Mouse (Mus musculus): Measurements from ENCODE around the gene Mmp27.

The Mmp27 gene

DNA sequence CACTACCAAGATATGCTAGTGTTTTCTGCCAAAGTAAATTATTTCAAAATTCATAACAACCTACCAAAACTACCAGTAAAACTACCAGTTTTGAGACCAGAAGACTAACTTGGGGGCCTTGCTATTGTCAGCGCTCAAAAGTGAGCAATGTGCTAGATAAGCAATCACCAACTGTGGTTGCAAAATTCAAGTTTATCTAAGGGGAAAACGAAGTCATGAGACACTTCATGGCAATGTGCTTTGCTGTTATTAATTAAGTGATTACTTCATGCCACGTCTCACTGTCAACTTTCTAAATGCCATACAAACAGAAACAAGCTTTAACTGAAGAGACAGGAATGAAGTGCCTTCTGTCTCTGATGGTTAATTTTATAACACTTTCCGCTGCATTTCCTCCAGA is at the start of gene Mmp27:
Mmp27 (plus strand) TSS at position 235 of the 400 bp plus-strand sequence.
- no peak for DNase-seq (ENCODE audit: low read depth)

DNA sequence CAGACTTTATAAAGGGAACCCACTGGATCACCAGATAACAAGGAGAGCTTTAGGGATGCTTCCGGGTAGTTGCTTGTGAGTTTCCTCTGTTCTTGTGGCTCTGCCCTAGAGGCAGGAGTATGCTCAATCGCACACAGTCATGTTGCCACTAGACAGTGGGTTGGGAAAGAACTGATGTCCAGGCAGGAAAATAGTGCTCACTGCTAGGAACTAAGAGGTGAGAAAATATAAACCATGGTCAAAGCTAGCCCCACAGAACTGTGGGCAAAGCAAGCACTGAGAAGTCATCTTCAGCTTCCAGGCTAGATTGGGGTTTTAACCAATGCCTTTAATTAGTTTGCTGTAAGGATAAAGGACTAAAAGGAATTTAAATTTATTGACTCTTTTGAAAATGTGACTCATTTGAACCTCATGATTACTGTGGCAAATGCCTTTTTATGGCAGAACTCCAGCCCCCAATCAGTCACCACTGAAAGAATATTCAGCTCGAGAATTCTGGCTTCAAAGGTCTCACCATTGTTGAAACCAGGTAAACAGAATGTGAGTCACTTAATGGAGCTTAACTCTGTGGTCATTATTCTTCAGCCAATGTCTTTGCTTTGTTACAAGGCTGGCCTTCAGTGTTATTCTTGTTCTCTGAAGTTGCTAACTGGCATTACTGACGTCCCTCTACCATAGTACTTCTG is 44.8 kb upstream of the Mmp27 start:
- no peak for DNase-seq (ENCODE audit: low read depth)

DNA sequence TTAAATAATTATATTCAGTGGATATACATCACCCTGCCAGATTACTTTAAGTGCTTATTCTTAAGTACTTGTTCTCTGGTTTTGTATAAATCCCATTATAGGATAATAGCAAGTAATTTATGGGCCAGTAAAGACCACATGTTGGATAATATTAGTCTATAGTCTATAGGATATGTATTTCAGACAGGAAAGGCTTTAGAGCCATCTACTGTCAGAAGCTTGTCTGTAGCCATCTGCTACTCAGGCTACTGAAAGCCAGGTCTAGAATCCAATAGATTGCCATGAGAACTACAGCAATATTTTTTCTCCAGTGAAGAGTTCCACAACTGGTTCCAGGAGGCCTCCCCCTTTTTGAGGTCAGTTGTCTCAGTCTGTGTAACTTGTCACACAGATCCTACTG is 28.4 kb upstream of the Mmp27 start:
- no peak for DNase-seq (ENCODE audit: low read depth)

DNA sequence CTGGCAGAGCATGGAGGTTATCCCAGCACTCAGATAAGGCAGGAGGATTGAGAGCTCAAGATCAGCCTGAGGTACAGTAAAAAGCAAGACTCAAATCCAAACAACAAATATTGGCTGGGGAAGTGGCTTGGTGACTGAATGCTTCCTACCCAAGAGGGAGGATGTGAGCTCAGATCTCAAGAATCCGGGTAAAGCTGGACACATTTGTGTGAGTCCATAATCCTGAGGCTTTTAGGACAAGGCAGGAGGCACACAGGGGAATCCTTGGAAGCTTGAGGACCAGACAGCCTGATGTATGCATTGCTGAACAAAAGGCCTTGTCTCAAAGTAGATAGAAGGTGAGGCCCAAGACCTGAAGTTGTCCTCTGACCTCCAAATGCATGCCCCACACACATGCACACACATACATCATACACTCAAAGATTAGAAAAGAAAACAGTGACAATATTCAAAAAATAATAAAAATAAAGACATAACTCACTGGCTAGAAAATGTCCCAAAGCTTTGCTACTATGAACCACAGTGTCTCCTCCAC is 26.2 kb upstream of the Mmp27 start:
- no peak for DNase-seq (ENCODE audit: low read depth)

DNA sequence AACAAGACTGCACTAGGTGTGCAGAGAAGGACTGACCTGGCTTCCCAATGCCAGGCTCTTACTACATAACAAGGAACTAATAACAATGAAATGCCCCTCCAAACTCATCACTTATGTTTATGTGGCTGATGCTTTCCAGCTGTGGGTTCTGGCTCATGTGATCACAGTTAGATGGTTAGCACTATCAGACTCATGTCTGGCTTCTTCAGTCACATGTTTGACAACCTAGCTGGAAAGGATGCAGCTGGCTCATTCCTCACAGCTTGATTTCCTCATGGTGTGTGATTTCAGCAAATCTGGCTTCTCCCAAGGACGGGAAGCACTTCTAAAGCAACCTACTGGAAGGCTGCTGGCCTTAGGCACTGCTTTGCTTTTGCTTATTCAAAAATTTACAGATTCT is 25.7 kb upstream of the Mmp27 start:
- peak; percentile 8 for DNase-seq (ENCODE audit: low read depth)

DNA sequence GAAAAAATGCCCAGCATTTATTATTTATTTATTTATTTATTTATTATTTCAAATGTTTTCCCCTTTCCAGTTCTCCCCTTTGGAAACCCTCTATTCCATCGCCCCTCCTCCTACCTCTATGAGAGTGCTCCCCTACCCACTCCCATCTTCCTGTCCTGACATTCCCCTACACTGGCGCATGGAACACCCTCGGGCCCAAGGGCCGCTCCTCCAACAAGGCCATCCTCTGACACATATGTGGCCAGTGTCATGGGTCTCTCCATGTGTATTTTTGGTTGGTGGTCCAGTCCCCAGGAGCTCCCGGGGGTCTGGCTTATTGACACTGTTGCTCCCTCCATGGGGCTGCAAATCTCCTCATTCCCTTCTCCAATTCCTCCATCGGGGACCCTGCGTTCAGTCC is 25.3 kb upstream of the Mmp27 start:
- DNase-seq (ENCODE audit: low read depth): no peak

DNA sequence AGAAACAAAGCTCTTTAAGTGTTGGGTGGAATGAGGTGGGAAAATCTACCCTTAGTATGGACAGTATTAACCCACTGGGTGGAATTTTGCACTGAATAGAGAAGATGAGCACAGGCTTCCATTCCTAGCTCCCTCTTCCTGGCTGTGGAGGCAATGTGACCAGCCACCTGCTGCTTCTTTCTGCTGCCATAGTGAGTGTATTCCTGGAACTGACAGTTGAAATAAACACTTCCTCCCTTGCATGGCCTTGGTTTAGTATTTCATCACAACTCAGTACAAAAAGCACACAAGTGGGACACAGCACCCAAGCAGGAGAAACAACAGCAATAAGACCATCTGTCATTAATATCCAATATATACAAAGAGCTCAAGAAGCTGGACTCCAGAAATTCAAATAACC is 19.3 kb upstream of the Mmp27 start:
- no peak for DNase-seq (ENCODE audit: low read depth)

DNA sequence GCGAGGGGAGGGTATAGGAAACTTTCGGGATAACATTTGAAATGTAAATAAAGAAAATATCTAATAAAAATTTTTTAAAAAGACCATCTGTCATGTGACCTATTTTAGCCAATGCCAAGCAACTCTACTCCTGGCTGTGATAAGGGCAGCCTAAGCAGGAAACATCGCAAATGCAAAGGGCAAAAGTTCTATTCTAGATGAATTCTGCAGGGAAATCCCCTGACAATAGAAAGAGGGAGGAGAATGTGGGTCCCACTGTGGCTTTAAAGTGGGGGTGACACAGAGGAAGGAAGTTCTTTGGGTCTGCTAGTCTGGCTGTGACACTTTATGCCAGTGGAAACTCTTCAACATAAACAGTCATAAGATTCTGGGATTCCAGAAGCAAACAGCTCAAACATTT is 17.7 kb upstream of the Mmp27 start:
- no peak for DNase-seq (ENCODE audit: low read depth)

DNA sequence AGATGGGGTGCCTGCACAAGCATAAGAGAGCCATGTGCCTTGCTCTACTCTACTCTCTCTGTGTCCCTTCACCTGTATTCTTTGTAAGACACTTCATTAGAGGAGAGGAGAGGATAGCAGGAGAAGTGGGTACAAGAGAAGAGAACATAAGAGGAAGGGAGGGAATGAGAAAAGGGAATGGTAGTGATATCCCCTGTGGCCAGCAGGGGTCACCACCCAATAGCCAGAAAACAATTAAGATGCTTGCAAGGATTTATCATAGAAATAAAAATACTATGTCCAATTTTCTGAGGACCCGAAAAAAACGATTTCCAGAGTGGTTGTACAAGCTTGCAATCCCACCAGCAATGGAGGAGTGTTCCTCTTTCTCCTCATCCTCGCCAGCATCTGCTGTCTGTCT is 16.8 kb upstream of the Mmp27 start:
- peak; percentile 65 for DNase-seq (ENCODE audit: low read depth)

DNA sequence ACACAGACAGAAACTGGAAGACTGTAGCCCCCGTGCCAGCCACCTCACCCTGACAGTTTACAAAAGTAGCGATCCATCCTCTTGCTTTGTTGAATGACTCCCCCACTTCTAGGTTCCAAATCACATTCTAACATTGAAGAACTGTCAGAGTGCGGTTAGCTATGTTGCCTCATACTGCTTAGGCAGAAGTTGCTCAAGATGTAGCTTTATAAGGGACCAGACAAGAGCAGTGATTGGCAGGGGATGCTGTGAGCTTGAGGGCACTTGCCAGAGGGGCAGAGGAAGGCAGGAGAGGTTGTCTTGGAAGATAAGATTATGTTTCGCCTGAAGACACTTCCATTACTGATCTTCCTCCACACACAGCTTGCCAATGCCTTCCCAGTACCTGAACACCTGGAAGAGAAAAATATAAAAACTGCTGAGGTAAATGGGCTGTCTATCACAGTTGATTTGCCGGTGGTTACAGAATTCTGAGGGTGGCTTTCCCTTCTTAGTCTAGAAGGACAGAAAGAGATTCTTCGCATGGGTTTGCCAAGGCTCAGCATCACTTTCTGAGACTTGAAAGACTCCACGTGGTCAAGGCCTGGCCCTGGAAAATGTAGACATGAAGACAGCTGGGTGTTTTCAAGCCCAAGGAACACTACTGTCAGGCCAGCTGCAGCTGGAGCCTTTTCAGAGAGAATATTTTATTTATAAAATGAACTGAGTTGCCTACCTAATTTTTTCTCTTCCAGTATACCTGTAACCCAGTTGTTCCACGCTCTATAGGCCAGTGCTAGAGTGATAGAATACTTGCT is 12.8 kb upstream of the Mmp27 start, which contains the start of gene Mmp8:
Mmp8 (plus strand) TSS at position 236 of the 797 bp plus-strand sequence.
- DNase-seq (ENCODE audit: low read depth): no peak

DNA sequence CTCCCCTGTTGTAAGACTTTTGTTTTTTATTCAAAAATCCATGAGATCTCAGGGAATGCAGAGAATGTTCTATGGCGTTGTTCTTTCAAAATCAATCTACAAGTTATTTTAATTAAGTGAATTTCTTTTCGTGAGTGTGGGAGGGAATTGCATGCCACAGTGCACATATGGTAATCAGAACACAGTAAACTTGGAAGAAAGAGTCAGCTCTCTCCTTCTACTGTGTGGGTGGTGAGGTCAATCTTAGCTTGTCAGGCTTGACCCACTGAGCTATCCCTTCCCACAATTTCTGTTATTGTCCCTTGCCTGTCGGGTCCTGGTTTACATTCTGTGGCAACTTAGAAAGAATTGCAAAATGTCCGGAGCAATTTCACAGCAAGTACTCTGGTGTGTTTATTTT is 11.2 kb upstream of the Mmp27 start:
- DNase-seq (ENCODE audit: low read depth): no peak

DNA sequence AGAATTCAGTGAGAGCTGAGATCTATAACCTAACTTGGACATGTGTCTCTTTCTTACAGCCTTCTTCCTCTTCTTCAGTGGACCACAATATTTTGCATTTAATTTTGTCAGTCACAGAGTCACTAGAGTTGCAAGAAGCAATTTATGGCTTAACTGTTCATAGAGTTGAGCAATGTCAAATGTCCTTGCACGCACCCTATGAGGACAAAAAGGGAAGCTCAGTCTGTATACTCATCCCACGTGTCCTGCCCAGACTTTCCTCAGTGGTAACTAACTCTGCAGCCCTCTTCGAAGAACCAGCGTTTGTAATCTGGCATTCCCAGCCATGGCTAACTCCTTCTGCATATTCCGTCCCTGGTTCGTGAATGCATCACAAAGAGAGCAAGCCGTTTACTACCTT is 3.8 kb upstream of the Mmp27 start:
- DNase-seq (ENCODE audit: low read depth): no peak

DNA sequence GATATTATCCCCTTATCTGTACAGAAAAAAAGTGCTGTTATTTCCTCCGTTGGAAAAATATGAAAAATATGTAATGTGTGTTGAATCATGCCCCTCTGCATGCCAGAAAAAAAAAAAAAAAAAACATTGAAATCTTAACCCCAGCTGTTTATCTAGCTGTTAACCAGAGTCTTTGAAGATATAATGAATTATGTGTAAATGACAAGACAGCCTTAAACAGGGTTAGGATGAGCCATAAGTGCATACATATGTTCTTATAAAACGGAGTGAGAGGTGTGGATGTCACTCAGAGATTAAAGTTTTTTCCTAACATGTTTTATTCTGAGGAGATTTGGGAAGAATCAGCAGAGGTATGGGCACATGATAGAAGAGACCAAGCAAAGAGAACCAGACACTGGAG is 3.3 kb upstream of the Mmp27 start:
- DNase-seq (ENCODE audit: low read depth): no peak

DNA sequence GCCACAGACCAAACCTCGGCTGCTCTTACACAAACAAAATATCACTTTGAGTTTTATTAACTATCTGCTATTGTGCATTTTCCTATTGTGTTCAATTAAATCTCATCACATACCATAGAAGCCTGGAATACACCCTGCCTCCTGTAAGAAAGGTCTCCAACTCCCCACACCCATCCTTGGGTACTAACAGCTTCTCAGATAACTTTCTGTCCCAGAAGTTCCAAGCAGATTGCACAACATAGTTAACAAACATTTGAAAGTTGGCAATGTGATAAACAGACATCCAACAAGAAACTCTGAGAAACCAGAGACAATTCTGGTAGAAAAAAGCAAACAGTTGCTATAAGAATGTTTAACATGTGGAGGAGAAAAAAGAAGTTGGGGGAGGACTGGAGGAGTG is 711 bp upstream of the Mmp27 start:
- no peak for DNase-seq (ENCODE audit: low read depth)

DNA sequence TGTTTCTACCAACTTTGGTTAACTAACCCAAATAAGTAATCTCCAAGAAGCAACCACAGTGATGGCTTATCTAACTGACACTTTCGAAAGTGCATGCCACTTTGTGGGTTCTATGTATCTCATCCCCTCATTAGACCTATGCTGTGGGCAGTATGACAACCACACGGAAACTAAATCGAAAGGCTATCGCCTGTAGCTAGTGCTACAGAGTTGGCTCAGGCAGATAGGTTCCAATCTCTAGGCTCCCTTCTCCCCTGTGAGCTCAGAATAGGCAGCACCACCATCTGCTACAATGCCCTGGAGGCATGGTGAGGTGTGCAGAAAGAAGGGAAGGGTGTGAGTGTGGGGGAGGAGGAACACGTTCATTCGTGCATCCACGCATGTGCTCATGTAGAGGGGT is 992 bp downstream of the Mmp27 start:
- DNase-seq (ENCODE audit: low read depth): no peak

DNA sequence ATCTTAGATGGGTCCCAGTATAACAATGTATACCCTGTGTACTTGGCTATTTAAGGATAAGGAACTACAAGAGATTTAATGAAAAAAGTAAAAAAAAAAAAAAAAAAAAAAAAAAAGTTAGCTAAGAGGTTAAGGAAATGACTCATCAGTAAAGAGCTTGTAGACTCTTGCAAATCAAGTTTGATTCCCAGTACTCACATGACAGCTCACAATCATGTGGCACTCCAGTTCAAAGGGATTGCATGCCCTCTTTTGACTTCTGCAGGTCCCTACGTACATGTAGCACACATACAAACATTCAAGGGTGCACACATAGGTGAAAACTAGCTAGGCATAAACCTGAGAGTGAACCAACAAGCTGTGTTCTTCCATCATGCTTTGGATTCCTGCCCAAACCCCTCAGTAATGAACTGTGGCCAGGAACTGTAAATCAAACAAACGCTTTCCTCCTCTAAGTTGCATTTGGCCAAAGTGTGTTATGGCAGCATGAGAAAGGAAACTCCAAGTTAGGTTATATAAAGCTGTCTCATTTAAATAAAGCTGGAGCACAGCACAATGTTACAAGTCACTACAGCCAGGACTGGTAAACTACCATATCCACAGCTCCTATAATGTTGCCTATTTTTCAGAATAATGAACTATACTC is 1.6 kb downstream of the Mmp27 start:
- DNase-seq (ENCODE audit: low read depth): peak; percentile 37

DNA sequence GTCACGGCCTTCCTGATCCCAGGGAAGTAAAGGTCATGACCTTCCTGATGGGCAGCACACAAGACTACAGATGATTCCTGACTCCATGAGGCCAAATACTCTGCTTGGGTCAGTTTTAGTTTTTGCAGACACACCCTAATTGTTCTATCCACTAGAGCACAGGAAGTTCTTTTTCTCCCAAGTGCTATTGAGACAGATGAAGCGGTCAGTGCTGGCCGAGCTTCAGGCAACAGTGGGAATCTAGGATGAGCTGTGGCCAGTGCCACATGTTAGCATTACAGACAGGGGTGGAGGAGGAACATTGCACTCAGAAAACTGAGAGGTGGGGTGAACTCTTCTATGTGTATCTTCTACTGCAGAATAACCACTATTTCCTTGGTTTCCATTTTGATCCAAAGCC is 4.3 kb downstream of the Mmp27 start:
- DNase-seq (ENCODE audit: low read depth): no peak

DNA sequence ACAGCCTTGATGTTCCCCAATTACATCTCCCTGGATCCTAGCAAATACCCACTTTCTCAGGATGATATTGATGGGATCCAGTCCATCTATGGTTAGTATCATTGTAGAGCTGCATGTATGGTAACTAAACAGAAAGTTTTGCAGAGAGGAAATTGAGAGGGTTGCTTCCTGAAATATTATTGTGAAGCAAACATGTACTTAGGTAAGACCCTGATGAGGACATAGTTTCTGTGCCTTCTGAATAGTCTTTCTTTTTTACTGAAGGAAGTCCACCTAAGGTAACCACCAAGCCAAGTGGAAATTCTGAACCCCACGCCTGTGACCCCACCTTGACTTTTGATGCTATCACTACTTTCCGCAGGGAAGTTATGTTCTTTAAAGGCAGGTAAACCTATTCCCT is 6.2 kb downstream of the Mmp27 start:
- DNase-seq (ENCODE audit: low read depth): no peak

DNA sequence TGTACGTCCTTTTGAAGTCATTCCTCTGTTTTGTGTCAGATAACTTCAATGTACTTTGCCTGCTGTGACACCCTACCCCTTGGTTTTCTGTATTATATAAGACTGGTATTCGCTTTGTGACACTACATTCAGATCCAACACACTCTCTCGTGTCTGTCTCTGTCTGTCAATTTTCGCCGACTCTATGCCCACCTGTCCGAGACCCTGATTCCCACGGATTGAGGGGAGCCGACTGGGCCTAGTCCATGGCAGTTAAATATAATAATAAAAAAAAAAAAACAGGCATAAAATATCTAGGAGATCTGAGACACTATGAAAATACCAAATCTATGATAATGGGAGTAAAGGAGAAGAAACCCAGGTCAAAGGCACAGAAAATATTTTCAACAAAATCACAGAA is 18.9 kb downstream of the Mmp27 start:
- DNase-seq (ENCODE audit: low read depth): no peak

DNA sequence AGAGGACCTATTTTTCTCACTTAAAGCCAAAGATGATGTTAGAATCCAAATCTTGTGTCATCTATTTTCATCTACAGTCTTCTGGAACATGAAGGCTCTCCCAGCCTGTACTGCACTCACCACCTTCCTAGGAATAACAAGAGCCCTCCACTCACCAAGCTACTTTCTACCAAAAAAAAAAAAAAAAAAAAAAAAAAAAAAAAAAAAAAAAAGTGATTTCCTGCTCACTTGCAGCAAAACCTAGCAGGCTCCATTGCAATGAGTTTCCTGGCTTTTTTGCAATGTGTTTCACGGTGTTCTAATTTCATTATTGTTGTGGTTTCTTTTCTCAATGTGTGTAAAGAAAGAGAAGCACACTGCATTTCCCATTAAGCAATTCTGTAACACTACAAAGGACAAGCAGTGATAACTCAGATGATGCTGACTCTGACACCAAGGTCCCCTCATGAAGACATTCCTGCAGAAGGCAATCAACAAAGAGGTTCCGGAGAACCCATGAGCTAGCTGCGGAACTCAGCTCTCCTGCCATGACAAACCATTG is 22.1 kb downstream of the Mmp27 start:
- no peak for DNase-seq (ENCODE audit: low read depth)

DNA sequence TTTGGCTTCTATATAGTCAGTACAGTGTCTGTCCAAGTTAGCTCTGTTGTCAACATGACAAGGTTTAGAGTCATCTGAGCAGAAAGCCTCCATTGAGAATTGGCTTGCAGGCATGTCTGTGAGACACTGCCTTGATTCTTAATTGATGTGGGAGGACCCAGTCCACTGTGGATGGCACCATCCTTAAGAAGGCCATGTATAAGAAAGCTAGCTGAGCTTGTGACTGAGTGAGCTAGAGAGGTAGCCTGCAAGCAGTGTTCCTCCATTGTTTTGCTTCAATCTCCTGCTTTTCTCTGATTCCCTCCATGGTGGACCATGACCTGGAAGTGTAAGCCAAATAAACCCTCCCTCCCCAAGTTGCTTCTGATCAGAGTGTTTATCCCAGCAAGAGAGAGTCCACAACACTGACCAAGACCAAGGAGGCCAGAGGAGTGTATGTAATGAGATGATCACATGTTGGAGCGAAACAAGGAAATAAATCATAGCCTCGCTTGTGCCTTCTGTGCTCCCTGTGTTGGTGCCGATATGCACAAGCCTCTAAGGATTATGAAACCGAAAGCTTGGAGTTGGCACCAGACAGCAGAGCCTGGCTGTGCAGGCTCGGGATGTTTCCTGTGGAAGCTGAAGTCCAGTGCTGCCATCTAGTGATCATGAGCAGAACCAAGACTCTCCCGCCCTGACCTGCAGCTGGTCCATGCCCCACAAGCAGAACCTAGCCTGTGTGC is 23.8 kb downstream of the Mmp27 start:
- DNase-seq (ENCODE audit: low read depth): peak; percentile 93

Measured in NIH3T3 (cell line).